In genomic region chr7:101435038-101435437, GRCm38 (mm10) we compare ENCODE assay signal across 15 mouse cellular contexts. TPM values are rescaled to one million over a fixed set of nuclear protein-coding genes. Genes with fewer than 3 reads are reported as not detected.
"Had no signal": no experiment of that assay in that cellular context is flagged by ENCODE, and none has a peak within 500 bp of the region (broad histone marks: within the 10 kb centered on the region; RNA-seq: fewer than 3 reads in every experiment).

No protein-coding gene starts in this region.

- H3K4me3 ChIP-seq: limb, embryonic 15.5 days; liver, embryonic 12.5 days; myocyte; neural tube, embryonic 15.5 days had no signal

- ATAC-seq: liver, embryonic 12.5 days had no signal

- DNase-seq: kidney, postnatal 14 days; layer of hippocampus, adult 9-11 months; layer of hippocampus, postnatal 36 days; lung, embryonic 14.5 days; lung, postnatal 10 days; lung, postnatal 4 days; thymus, postnatal 4 days had no signal

- H3K9me3 ChIP-seq: limb, embryonic 15.5 days; liver, embryonic 12.5 days; neural tube, embryonic 15.5 days had no signal

- H3K36me3 ChIP-seq: limb, embryonic 15.5 days; liver, embryonic 12.5 days; neural tube, embryonic 15.5 days had no signal

- H3K4me2 ChIP-seq: limb, embryonic 15.5 days; liver, embryonic 12.5 days; lung, embryonic 14.5 days; midbrain, embryonic 11.5 days; neural tube, embryonic 15.5 days had no signal

- H3K27me3 ChIP-seq: limb, embryonic 15.5 days; neural tube, embryonic 15.5 days had no signal

- H3K27ac ChIP-seq: limb, embryonic 15.5 days; liver, embryonic 12.5 days; neural tube, embryonic 15.5 days; stomach, postnatal 0 days had no signal

- H3K4me1 ChIP-seq: limb, embryonic 15.5 days; liver, embryonic 12.5 days; neural tube, embryonic 15.5 days had no signal

- H3K9ac ChIP-seq: limb, embryonic 15.5 days; liver, embryonic 12.5 days; lung, embryonic 14.5 days; neural tube, embryonic 15.5 days had no signal

RNA-seq across cellular contexts. Expression of gene Gm45837, which starts 24.4 kb away (rescaled TPM):
- total RNA-seq: left cerebral cortex, postnatal 25 days had no signal
- polyA plus RNA-seq: liver, embryonic 12.5 days; lung, embryonic 14.5 days; midbrain, embryonic 11.5 days; neural tube, embryonic 11.5 days had no signal
